Mouse (Mus musculus): Measurements from ENCODE around the gene Rnf11. TPM values are rescaled to one million over a fixed set of nuclear protein-coding genes. Genes with fewer than 3 reads are reported as not detected.

The Rnf11 gene
- 142 TPM for polyA plus RNA-seq (2014; fragmentation: Illumina TruSeq; extraction: RNeasy Lipid Tissue Mini Kit (QIAGEN cat#74804); ENCODE audit: low read depth, low replicate concordance)

DNA sequence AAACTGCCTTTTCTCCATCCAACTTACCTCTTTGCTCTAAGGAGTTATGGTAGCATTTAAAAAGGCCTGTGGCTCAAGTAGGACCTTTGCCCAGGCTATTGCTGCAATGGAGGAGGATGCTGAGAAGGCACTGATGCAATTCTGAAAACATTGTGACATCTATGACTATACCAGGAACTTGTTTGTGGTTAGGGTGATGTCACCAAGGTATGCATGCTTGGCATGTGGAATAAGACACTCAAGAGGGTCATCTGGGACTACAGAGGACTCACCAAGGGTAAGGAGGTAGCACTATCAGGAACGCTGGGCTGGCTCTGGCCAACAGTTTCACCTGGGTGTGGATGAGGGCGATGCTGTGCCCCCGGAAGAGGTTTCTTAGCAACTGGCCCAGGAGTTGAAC lies at the start of gene Rnf11:
Gene Rnf11 (minus strand): TSS at position 108 of the 400 bp plus-strand sequence.

DNA sequence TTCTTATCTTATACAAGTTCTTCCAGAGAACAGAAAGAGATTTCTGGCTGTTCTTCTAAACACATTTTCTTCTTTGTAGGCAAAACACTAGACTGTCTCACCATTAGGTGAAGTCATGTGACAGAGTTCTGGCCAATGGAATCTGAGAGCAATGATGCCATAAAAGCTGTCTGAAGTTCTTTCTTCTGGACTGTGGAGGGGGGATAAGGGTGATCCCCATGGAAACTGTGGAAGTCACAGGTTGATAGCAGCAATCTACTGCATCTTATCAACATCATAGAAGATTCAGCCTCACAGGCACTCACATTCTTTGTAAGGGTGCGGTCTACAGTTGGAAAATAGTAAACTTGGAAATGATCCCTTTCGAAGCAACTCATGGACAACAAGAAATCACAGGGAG lies 46.6 kb upstream of the Rnf11 start, which contains the start of gene 4930522H14Rik:
Gene 4930522H14Rik (minus strand): TSS at position 187 of the 400 bp plus-strand sequence.

DNA sequence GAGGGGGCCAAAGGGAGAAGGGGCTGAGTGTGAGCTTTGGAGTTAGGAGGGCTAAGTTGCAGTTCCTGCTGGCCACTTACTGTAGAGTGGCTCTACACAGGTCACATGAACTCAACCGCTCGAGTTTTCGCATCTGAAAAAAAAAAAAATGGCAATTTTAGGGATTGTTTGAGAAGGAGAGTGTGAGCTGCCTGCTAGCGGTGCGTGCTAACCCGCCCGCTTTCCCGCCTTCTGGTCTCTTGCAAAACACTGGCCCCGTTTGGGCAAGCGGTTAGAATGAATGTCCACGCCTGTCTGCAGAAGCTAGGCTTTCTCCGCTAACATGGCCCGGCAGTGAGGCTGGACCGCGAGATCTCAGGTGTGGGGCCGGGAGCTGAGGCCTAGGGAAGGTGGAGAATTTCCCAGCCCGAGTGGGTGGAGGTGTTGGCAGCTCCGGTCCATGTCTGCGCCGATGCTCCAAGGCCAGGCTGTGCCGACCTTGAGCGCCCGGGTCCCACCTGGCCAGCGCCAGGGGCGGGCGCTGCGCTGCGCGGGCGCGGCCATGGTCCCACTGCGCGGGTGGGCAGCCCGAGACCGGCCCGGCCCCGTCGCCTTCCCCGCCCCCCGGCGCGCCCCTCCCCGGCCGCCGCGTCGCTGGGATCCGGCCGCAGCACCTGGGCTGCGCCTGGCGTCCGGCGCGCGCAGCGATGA lies 77.9 kb downstream of the Rnf11 start, which contains the start of gene Ttc39a:
Gene Ttc39a (plus strand): TSS at position 138 of the 690 bp plus-strand sequence.

Other genes starting within 250 kb of the Rnf11 start
- 37.9 TPM for gene Eps15, start 204.5 kb downstream of the Rnf11 start, polyA plus RNA-seq (2014; fragmentation: Illumina TruSeq; extraction: RNeasy Lipid Tissue Mini Kit (QIAGEN cat#74804); ENCODE audit: low read depth, low replicate concordance)
- gene Ttc39a, start 78.1 kb downstream of the Rnf11 start, polyA plus RNA-seq (2014; fragmentation: Illumina TruSeq; extraction: RNeasy Lipid Tissue Mini Kit (QIAGEN cat#74804); ENCODE audit: low read depth, low replicate concordance): 17.5 TPM
- 1.1 TPM for gene 4930522H14Rik, start 46.6 kb upstream of the Rnf11 start, polyA plus RNA-seq (2014; fragmentation: Illumina TruSeq; extraction: RNeasy Lipid Tissue Mini Kit (QIAGEN cat#74804); ENCODE audit: low read depth, low replicate concordance)
- 102 TPM for gene Cdkn2c, start 182.5 kb upstream of the Rnf11 start, polyA plus RNA-seq (2014; fragmentation: Illumina TruSeq; extraction: RNeasy Lipid Tissue Mini Kit (QIAGEN cat#74804); ENCODE audit: low read depth, low replicate concordance)
- gene Faf1, start 191.9 kb upstream of the Rnf11 start, polyA plus RNA-seq (2014; fragmentation: Illumina TruSeq; extraction: RNeasy Lipid Tissue Mini Kit (QIAGEN cat#74804); ENCODE audit: low read depth, low replicate concordance): 22.3 TPM